ENCODE assay signal across 14 mouse cellular contexts in genomic region chr16:49889031-49889655, GRCm38 (mm10).
"Had no signal": no experiment of that assay in that cellular context is flagged by ENCODE, and none has a peak within 500 bp of the region (broad histone marks: within the 10 kb centered on the region; RNA-seq: fewer than 3 reads in every experiment).

No protein-coding gene starts in this region.

- H3K27me3 ChIP-seq: limb, embryonic 12.5 days; liver, embryonic 15.5 days; midbrain, embryonic 13.5 days; stomach, embryonic 15.5 days had no signal

- H3K4me2 ChIP-seq: limb, embryonic 12.5 days; liver, embryonic 15.5 days; midbrain, embryonic 13.5 days; stomach, embryonic 15.5 days had no signal

- H3K36me3 ChIP-seq: stomach, embryonic 15.5 days had no signal

- H3K9me3 ChIP-seq: liver, embryonic 15.5 days; midbrain, embryonic 13.5 days; stomach, embryonic 15.5 days had no signal

- ATAC-seq: intestine, postnatal 0 days; midbrain, embryonic 13.5 days had no signal

- H3K27ac ChIP-seq: kidney, postnatal 0 days; limb, embryonic 12.5 days; liver, embryonic 15.5 days; midbrain, embryonic 13.5 days; stomach, embryonic 15.5 days had no signal

- H3K4me1 ChIP-seq: midbrain, embryonic 13.5 days; stomach, embryonic 15.5 days had no signal

- H3K4me3 ChIP-seq: limb, embryonic 12.5 days; liver, embryonic 15.5 days; midbrain, embryonic 13.5 days; stomach, embryonic 15.5 days had no signal

- H3K9ac ChIP-seq: limb, embryonic 12.5 days; liver, embryonic 15.5 days; midbrain, embryonic 13.5 days; stomach, embryonic 15.5 days had no signal

- DNase-seq: kidney, adult 9 months; kidney, postnatal 36 days; layer of hippocampus, adult 9-11 months; liver; lung, adult 2 months; right cerebral cortex, postnatal 14 days; thymus, adult 2 months; thymus, postnatal 25 days had no signal
